Mouse (Mus musculus) lung, adult 2 months (tissue): Measurements from ENCODE around the gene Plxdc2.

ENCODE experiments used
- CTCF ChIP-seq: fragments of 200-500 bp; IDR thresholded peaks from 2 replicates; pipeline ENCODE4 v1.5.1; 2011; ENCODE audit warnings: mild to moderate bottlenecking, low read length, control low read depth; ENCODE audit not compliant: insufficient read depth
- POLR2A ChIP-seq: fragments of 200-500 bp; IDR thresholded peaks from 2 replicates; pipeline ENCODE4 v1.6.1; 2011; ENCODE audit warnings: low read depth, mild to moderate bottlenecking, control low read depth, low read length, borderline replicate concordance; ENCODE audit errors: extremely low read depth

DNA sequence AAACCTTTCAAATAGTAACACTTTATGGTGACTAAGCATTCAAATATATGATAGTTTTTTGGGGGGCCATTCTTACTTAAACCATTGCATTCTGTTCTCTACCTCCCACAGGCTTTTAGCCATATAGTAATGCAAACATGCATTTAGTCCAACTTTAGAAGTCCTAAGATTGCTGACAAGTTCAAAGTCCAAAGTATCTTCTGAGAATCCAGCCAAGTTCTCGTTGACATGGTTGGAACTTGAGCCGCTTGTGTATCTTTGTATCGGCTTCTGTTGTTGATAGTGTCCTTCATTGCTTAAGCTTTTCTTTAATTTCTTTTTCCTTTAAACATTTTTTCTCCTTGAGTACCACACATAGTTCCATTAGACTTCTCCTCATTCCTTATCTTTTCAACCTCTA is 286.0 kb downstream of the Plxdc2 start:
- TF ChIP-seq POLR2A: no peak
- no peak for TF ChIP-seq CTCF
